Mouse (Mus musculus) c-Kit-positive CD71-positive TER-119-positive erythroid progenitor cells, embryonic 14.5 days (primary cell): ENCODE measurements around the gene Pnmal1.
A peak's percentile ranks its signal among the peaks of the same experiment; 100 is the strongest.

Experiments used
- DNase-seq: peaks from one replicate; pipeline ENCODE4 v3.0.0-alpha.2; 2013; ENCODE audit warnings: low spot score

Pnmal1 gene

GRCm38 (mm10) chr7:16959539-16960187, at the start of gene Pnmal1:
Gene Pnmal1, plus strand, starts transcription at chr7:16959679.
- DNase-seq = no peak

- DNase-seq = no peak
Measured at GRCm38 (mm10) chr7:16909909-16910308, 49.6 kb upstream of the Pnmal1 start.

GRCm38 (mm10) chr7:16911904-16912303, 47.6 kb upstream of the Pnmal1 start:
- no peak for DNase-seq

GRCm38 (mm10) chr7:16912360-16912759, 47.1 kb upstream of the Pnmal1 start:
- no peak for DNase-seq

GRCm38 (mm10) chr7:16913806-16914452, 45.5 kb upstream of the Pnmal1 start:
- DNase-seq = peak; percentile 66

GRCm38 (mm10) chr7:16914453-16915343, 44.8 kb upstream of the Pnmal1 start:
- DNase-seq = no peak

- DNase-seq = no peak
Measured at GRCm38 (mm10) chr7:16915461-16916340, 43.8 kb upstream of the Pnmal1 start.

GRCm38 (mm10) chr7:16916342-16917265, 42.9 kb upstream of the Pnmal1 start:
- DNase-seq = no peak

GRCm38 (mm10) chr7:16917447-16917846, 42.0 kb upstream of the Pnmal1 start:
- no peak for DNase-seq

- no peak for DNase-seq
Measured at GRCm38 (mm10) chr7:16918014-16918413, 41.5 kb upstream of the Pnmal1 start.

- no peak for DNase-seq
Measured at GRCm38 (mm10) chr7:16918670-16919069, 40.8 kb upstream of the Pnmal1 start.

- DNase-seq = peak; percentile 38
Measured at GRCm38 (mm10) chr7:16919395-16920149, 39.9 kb upstream of the Pnmal1 start.

GRCm38 (mm10) chr7:16920150-16920579, 39.3 kb upstream of the Pnmal1 start:
- no peak for DNase-seq

- no peak for DNase-seq
Measured at GRCm38 (mm10) chr7:16920818-16921791, 38.4 kb upstream of the Pnmal1 start.

- no peak for DNase-seq
Measured at GRCm38 (mm10) chr7:16921881-16922335, 37.6 kb upstream of the Pnmal1 start.

GRCm38 (mm10) chr7:16922360-16922973, 37.0 kb upstream of the Pnmal1 start:
- DNase-seq = peak; percentile 46

- DNase-seq = no peak
Measured at GRCm38 (mm10) chr7:16923283-16924036, 36.0 kb upstream of the Pnmal1 start.
